Mouse (Mus musculus): ENCODE results near the gene Soat2.
"Not testable (repeated sequence)": the region's sequence is repeated elsewhere in the genome, so short reads cannot be mapped to it uniquely, and the experiment has no call there.

Gene Soat2

DNA sequence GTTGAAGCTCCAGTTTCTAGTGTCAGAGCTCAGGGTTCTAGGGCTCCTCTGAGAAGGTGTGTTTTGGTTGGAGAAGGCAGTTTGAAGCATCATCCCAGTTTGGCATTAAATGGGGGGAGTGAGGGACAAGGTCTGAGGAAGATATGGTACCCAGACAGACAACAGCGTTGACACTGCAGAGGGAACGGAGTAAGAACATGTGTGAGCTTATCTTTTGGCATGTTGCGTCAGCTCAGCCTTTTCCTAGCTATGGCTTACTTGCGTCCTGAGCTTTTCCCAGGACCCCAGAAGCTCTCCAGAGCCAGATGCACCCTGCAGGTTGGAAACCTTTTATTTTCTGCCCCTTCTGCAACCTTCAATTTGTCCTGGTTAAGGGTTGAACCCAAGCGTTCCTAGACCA, 4.2 kb upstream of the Soat2 start:
- no peak for ATAC-seq (ENCODE audit: low TSS enrichment)

DNA sequence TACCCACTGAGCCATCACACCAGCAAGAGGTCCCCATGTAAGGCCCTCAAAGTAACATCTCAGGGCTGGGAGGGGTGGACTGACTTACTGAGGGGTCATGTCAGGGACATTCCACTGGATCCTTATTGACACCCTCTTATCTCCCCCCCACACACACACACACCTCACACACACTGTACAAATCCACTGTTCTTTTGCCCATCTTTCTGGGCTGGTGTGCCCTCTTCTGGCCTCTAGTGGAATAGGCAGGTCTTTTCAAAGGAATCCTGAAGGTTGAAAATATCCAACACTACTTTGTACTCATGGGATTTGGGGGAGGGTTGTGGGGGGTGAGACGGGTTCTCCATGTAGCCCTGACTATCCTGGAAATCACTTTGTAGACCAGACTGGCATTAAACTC, 3.4 kb upstream of the Soat2 start:
- ATAC-seq (ENCODE audit: low TSS enrichment), result 0 out of 2 replicates have a peak, but pooled peaks have one; percentile 17

DNA sequence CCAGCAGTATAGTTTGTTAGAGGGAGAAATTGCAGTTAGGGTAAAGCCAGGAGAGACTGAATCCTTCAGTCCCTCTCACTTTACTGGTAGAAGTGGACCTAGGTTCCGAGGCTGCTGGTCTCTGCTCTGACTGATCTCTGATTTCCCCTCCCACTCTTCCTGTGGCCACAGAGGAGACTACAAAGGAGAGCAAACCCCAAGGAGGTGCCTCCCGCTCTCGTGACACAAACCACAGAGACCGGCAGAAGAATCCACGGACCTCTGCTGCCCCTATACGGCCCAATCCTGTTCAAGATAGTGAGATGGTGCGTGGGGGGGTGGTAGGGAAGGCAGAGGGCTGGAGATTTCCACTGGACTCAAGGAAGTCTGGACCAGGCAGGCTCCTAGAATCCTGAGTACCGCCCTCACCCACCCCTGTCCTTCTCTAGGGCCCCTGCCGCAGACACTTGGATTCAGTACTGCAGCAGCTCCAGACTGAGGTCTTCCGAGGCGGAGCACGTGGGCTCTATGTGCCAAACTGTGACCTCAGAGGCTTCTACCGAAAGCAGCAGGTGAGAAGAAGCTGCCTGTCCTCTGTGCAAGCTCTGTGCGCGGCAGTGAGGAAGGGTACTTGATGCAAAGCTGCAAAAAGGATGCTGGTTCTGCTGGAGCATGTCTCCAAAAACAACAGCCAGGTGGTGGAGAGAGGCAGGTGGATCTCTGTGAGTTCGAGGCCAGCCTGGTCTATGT, 2.5 kb upstream of the Soat2 start:
- no peak for ATAC-seq (ENCODE audit: low TSS enrichment)

DNA sequence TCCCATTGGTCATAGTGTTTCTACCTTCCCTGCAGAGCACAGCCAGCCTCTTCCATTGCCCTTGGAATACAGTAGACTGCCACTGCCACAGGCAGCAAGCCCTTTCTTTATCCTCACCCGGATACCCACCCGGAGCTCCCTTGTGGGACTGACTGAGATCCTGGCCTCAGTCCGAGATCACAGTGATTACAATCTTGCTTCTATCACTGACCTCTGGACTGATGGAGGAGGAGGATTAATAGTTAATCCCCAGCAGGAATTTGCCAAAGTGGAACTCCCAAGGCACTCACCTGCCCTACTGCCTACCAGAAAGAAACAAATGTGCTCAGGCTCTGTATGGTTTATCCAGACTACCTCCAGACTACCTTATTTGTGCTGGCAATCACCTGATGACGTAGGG, 765 bp upstream of the Soat2 start:
- ATAC-seq (ENCODE audit: low TSS enrichment), result no peak

DNA sequence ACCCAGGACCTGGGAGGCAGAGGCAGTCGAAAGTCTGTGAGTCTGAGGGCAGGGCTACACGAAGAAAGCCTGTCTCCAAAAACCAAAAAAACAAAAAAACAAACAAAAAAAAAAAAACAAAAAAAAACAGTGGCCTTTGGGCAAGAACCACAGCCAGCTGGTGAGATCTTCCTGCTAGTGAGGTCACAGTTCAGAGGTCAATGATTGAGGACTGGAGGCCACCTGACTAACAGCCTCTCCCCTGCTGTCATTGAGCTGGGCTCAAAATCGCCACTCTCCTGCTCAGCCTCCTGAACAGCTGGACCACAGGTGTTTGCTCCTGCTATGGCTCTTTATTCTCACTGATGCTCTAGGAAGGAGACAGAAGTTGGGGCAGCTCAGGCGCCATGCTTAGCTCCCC, 2.3 kb downstream of the Soat2 start:
- ATAC-seq (ENCODE audit: low TSS enrichment), result no peak

DNA sequence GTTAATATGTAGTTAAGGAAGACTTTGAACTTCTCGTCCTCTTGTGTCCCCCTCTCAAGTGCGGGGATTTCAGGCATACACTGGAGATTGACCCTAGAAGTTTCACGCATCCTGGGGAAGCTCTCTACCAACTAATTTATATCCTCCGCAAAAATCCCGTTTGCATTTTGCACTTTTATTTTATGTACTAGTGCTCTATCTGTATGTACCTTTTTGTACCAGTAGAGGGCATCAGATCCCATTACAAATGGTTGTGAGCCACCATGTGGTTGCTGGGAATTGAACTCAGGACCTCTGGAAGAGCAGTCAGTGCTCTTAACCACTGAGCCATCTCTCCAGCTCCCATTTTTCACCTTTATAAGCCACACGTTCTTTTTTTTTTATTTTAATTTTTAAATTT, 4.7 kb downstream of the Soat2 start:
- ATAC-seq (ENCODE audit: low TSS enrichment), result not testable (repeated sequence)

DNA sequence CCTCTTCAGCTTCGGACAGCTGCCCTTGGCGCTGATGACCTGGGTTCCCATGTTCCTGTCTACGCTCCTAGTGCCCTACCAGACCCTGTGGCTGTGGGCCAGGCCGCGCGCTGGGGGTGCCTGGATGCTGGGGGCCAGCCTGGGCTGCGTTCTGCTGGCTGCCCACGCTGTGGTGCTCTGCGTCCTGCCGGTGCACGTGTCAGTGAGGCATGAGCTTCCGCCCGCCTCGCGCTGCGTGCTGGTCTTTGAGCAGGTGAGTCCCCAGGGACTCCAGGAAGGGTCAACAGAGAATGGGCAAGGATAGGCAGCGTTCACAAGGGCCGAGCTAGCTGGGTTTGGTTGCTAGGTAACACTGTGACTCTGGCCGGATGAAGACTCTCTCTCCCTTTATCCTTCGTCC, 6.5 kb downstream of the Soat2 start:
- no peak for ATAC-seq (ENCODE audit: low TSS enrichment)

DNA sequence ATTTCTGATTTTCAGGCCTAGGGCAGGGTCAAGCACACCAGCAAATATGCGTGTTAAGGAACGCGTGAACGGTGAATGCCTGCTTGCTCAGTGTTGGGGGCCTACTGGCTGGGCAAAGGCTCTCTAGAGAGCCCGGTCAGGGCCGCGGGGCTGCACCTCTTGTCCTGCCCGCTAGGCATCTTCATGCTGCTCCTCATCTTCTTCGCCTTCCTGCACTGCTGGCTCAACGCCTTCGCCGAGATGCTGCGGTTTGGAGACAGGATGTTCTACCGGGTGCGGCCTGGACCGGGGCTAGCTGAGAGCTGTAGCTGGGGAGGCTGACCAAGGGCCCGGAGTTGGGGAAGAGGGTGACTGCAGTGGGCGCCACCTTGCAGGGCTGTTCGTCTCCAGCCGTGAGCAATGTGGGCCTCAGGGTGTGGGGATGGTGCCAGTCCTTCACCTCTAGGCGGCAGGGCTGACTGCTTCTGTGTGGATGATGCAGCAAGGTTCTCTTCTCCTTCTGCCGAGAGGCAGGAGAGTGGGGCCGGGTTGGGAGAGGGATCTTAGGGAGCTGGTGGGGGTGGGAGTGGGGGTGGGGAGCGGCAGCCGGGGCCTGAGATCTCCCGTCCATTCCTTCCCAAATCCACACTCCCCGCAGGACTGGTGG, 10.2 kb downstream of the Soat2 start:
- ATAC-seq (ENCODE audit: low TSS enrichment), result no peak

DNA sequence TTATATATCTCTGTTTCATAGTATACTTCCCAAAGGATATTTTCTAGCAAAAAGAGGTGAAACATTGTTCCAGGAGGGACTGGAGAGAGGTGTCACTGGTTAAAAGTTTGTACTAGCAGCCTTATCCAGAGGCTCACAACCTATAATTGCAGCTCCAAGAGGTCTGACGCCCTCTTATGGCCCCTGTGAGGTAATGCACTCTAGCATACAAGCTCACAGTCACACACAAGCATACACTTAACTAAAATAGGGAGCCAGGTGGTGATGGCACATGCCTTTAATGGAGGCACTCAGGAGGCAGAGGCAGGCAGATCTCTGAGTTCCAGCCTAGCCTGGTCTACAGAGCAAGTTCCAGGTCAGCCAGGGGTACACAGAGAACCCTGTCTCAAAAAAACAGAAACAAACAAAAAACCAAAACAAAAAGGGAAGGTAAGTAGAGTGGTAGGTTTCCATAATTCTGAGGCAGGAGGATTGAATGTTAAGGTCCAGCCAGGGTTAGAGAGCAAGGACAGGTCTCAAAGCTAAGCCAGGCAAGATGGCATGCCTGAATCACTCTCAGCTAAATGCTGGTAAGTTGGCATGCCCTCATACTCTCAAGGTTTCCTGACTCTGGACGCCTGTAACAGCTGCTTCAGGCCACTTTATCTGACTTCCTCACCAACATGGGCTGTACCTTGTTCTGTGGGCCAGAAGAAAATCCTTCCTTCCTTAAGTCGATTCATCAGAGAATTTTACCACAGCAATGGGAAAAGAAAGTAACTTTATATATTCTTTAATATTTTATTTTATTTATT, 13.8 kb downstream of the Soat2 start:
- ATAC-seq (ENCODE audit: low TSS enrichment), result no peak

DNA sequence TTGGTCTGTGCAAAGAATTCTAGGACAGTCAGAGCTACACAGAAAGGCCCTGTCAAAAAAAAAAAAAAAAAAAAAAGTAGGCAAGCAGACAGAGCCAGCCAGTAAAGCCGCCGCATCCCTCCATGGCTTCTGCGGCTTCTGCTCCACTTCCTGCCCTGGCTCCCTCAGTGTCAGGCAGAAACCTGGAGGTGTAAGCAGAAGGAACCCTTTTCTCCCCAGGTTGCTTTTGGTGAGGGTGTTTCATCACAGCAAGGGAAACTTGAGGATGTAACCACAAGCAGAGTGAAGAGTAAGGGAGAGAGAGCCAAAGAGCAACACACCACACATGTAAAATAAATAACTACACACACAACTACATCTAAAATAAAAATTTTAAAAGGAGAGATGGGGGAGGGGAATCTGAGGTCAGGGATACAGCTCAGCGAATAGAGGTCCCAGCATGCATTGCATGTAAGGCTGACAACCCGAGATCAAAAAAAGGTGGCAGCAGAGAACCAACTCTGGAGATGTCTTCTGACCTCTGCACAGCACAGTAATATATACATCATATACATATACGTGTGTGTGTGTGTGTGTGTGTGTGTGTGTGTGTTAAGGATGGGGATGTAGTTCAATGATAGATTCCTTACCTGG, 15.3 kb downstream of the Soat2 start:
- ATAC-seq (ENCODE audit: low TSS enrichment), result no peak

DNA sequence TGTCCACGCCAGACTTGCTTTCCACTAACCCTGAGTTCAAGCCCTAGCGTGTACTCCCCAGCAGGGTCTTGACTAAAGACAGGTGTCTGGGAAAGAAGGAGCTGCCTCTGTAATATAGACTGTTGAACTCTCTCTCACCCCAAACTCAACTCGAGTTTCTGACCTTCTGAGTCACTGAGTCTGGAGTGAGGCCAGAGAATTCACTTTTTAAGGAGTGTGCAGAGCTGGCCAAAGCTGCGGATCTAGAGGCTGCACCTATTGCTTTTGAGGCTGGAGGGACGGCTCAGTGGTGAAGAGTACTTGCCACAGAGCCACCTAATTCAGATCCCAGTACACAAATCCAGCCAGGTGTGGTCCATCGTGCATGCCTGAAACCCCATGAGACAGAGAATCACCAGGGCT, 17.3 kb downstream of the Soat2 start:
- ATAC-seq (ENCODE audit: low TSS enrichment), result no peak

DNA sequence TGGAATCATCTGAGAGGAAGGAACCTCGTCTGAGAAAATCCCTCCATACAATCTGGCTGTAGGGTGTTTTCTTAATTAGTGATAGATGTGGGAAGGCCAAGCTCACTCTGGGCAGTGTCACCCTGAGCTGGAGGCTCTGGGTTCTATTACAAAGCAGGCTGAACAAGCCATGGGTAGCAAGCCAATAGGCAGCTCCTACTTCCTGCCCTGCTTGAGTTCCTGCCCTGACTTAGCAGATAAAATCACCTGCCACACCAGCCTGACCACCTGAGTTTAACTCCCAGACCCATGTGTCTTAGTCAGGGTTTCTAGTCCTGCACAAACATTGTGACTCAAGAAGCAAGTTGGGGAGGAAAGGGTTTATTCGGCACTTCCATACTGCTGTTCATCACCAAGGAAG, 18.7 kb downstream of the Soat2 start:
- ATAC-seq (ENCODE audit: low TSS enrichment), result no peak

DNA sequence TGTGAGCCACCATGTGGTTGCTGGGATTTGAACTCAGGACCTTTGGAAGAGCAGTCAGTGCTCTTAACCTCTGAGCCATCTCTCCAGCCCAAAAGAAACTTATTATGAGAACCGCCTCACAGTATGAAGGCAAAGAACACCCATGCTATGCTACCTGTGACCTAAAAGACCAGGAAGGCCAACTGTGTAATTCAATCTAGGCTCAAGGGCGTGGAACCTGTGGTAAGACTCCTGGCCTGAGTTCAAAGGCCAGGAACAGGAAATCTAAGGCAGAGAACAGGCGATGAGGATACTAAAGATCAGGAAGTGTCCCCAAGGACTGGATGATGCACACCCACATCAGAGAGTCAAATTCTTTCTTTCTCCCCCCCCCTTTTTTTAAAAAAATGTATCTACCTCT, 23.3 kb downstream of the Soat2 start:
- no peak for ATAC-seq (ENCODE audit: low TSS enrichment)

DNA sequence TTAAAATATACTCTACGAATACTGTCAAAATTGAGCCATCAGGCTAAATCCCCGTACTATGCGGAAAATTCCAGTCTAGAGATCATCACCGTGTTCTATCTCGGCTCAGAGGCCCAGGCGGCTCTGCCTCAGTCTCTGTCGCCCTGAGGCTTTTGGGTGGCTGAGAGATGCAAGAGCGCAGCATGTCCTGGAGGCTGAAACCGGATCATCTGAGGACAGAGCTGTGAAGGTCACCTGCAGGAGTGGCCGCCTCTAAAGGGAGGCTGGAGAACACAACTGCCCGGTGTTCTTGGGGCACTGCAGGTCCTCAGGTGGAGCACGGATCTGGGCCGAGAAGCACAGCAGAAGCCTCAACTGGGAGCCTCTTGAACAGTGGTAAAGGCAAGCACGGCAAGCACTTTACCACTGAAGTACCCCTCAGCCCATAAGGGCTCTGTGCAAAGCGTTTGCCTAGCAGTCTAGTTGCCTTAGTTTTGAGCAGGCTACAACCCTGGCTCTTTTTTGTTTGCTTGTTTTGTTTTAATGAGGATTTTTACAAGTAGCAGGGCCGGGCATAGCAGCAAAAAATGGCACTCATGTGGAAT, 25.5 kb downstream of the Soat2 start:
- ATAC-seq (ENCODE audit: low TSS enrichment), result no peak

DNA sequence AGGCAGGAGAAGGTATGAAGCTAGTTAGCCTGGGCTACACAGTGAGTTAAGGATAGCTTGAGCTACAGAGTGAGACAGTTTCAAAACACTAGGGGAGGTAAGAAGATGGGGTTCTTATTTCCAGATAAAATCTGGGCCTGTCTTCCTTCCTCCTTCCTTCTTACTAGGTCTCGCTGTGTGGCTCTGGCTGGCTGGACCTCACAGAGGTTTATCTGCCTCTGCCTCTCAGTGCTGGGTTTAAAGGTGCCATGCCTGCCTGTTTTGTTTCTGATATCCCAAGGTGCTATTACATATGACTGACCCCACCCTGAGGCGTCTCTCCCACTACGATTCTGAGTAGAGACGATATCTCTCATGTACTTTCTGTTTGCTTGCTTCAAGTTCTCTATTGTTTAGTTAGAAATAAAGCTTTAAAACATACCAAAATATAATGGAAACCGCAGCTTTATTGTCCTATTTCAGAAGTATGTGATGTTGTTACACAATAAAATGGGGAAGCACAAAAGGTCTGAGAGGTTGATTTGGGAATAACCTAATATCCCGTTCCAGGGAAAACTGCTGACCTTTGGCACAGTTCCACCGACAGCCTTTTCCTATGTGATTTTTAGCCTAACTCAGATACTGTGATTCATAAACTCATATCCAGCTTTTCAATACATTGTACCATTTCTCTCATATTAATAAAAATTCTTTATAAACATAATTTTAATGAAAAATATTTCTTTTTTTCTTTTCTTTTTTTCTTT, 26.4 kb downstream of the Soat2 start:
- no peak for ATAC-seq (ENCODE audit: low TSS enrichment)

DNA sequence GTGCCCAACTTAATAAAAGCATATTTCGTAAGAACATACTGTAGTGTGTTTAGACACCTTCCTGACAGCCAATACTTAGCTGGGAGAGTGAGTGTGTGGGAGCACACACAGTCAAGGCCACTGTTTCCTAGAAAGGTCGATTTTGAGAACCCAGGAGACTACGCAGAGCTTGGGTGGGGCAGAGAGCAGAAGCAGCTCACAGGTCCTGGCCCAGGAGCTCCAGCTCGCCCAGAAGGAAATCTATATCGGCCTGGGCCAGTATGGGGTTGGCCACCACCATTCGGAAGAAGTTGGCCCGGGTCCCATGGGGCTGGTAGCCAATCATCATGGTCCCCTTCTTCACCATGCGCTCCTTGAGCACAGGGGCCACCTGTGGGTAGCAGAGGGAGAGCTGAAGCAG, 27.1 kb downstream of the Soat2 start:
- no peak for ATAC-seq (ENCODE audit: low TSS enrichment)

DNA sequence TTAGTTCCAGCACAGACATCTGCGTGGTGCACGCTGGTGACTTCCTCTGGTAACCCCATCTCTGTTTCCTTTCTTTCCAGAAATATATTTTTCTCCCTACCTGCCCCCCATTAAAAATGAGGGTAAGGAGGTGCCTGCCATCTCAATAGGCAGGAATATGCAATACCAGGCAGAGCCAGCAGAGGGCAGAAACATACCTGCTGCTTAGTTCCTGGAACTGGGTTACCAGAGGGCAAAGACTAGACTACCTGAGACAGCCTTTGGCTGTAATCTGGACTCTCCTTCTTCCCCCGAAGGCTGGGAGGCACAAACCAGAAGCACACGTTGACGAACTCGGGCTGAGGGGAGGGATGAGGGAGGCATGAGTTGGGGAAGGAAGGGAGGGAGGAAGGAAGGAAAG, 28.0 kb downstream of the Soat2 start:
- peak; percentile 50; the same call in 1 of the 2 replicates for ATAC-seq (ENCODE audit: low TSS enrichment)

DNA sequence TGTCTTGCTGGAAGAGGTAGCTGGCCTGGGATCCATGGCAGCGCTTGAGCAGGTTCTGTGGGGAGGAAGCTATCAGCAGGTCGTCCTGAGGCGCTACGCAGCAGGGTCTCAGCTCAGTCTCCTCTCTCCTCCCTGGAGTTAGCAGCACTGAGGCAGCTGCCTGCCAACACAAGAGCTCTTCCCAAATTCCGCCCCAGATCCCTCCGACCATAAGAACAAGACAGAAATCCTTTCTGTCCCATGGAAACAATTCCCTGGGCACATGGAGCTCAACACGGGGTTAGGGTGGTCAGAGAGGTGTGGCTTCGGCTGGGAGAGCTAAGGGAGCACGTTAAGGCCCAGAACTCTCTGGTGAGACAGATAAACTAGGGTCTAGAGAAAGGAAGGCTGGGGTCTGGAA, 28.8 kb downstream of the Soat2 start:
- no peak for ATAC-seq (ENCODE audit: low TSS enrichment)

DNA sequence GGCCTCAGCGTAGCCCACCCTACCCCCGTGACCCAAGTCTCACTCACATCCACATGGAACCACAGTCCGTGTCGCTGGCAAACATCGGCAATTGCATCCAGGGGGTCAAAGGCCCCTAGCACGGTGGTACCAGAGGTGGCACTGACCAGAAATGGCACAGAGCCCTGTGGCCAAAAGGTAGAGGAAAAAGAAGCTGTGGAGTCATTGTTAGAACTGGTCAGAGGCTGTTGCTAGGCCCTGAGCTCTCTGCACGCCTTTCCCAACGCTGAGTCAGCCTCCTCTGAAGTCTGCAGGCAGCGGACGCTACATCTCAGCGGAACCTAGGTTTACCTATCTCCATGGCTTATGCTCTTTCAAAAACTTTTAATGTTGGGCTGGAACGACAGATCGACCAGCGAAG, 29.6 kb downstream of the Soat2 start:
- ATAC-seq (ENCODE audit: low TSS enrichment), result no peak

DNA sequence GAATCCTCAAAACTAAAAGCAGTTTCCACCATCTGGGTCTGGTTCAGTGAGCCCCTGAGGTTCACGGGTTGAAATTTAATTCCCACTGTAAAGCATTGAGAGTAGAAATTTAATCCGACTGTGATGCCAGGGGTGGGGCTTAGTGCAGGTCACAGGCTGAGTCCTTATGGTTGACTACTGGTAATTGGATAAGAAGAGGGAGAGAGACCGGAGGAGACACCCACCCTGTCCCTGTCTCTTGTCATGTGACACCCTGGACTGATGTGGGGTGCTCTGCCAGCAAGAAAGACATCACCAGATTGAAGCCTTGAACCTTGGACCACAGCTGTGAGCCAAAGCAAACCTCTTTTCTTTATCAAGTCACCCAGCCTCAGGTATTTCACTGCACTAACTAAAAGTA, 32.8 kb downstream of the Soat2 start:
- no peak for ATAC-seq (ENCODE audit: low TSS enrichment)

DNA sequence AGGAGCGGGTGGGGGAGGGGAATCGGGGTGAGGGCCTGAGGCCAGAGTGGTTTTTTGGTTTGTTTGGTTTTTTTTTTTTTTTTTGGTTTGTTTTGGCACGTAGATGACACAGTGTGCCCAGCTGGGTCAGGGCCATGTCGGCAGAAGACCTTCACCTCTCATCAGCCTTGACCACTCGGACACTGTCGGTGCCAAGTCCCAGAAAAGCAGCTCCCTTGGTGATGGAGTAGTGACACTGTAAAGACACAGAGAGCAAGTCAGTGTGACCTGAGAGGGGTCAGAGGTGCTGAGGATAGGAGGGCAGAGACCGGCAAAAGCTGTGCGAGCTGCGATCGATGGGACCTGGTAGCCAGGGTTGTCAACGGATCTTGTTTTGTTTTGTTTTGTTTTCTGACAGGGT, 35.9 kb downstream of the Soat2 start:
- no peak for ATAC-seq (ENCODE audit: low TSS enrichment)

All from frontal cortex, adult (tissue).